Mouse (Mus musculus) erythroblast, embryonic 14.5 days (primary cell): ENCODE data around the gene Myo18b.

ENCODE experiments used
- GATA1 ChIP-seq: IDR thresholded peaks from 2 replicates; pipeline ENCODE4 v1.6.1; 2012; ENCODE audit warnings: low read length, inconsistent platforms, mixed read lengths
- TAL1 ChIP-seq: IDR thresholded peaks from 3 replicates; pipeline ENCODE4 v1.6.1; 2012; ENCODE audit warnings: low read length, inconsistent platforms, mixed read lengths

- TF ChIP-seq GATA1 = no peak
- no peak for TF ChIP-seq TAL1
These were observed 11.3 kb upstream of the Myo18b start for GRCm38 (mm10) chr5:112907504-112907903.
